Mouse (Mus musculus) embryonic facial prominence, embryonic 12.5 days (tissue): ENCODE measurements around the gene Iqcf1. TPM values are rescaled to one million over a fixed set of nuclear protein-coding genes. Genes with fewer than 3 reads are reported as not detected.

Experiments used
- ATAC-seq: fragments of 200-750 bp; cut with Nextera tagmentation; 2 replicates; pipeline ENCODE4 v1.8.0; 2017; ENCODE audit not compliant: insufficient number of reproducible peaks, insufficient read depth, low FRiP score, low TSS enrichment
- H3K27ac ChIP-seq: fragments of 300-500 bp; sonication (generic); 2 replicates; pipeline ENCODE4 v1.5.1; 2016; ENCODE audit warnings: mild to moderate bottlenecking
- H3K27me3 ChIP-seq: fragments of 300-500 bp; sonication (generic); 2 replicates; pipeline ENCODE4 v1.6.1; 2016; ENCODE audit warnings: mild to moderate bottlenecking, moderate library complexity
- H3K36me3 ChIP-seq: fragments of 300-500 bp; sonication (generic); 2 replicates; pipeline ENCODE4 v1.6.1; 2016; ENCODE audit warnings: mild to moderate bottlenecking
- H3K4me1 ChIP-seq: fragments of 300-500 bp; sonication (generic); 2 replicates; pipeline ENCODE4 v1.6.1; 2016
- H3K4me2 ChIP-seq: fragments of 300-500 bp; sonication (generic); replicated peaks from 2 replicates; pipeline ENCODE4 v1.6.1; 2016; ENCODE audit warnings: mild to moderate bottlenecking, moderate library complexity
- H3K4me3 ChIP-seq: fragments of 300-500 bp; sonication (generic); 2 replicates; pipeline ENCODE4 v1.5.1; 2016; ENCODE audit warnings: mild to moderate bottlenecking
- H3K9ac ChIP-seq: fragments of 300-500 bp; sonication (generic); 2 replicates; pipeline ENCODE4 v1.6.1; 2016; ENCODE audit warnings: mild to moderate bottlenecking, moderate library complexity
- H3K9me3 ChIP-seq: fragments of 300-500 bp; sonication (generic); 2 replicates; pipeline ENCODE4 v1.6.1; 2016; ENCODE audit warnings: mild to moderate bottlenecking, moderate library complexity
- WGBS: fragments of 180-500 bp; shearing (Covaris S2); methylation state at CpG from one replicate; pipeline ENCODE4 v1.1.7; 2016; 5-methylcytosine and 5-hydroxymethylcytosine counted together
- polyA plus RNA-seq: library from polyadenylated mRNA; unstranded; fragments of >200 nt; fragmentation: Nextera tagmentation; extraction: Ambion mirVana; gene quantifications from 2 replicates; pipeline ENCODE4 v1.2.1, GENCODE M21; 2016

Gene Iqcf1
- polyA plus RNA-seq, 1 experiment from 2014 or later: not detected

- no peaks in the 10 kb centered on the region for H3K27me3 ChIP-seq
- H3K4me2 ChIP-seq: peak overlapping the region; percentile 98
- peaks cover 28% of the 10 kb centered on the region for H3K36me3 ChIP-seq
- peak overlapping the region; percentile 80 for H3K4me3 ChIP-seq
- ATAC-seq: no peak
- 44% methylated on average over 9 of the region's 9 CpGs for WGBS
- peak overlapping the region; percentile 86 for H3K9ac ChIP-seq
- peak overlapping the region; percentile 96; the same call in 1 of the 2 replicates for H3K27ac ChIP-seq
- H3K9me3 ChIP-seq: no peaks in the 10 kb centered on the region
- H3K4me1 ChIP-seq: peaks cover 61% of the 10 kb centered on the region
Observed at GRCm38 (mm10) chr9:106457163-106457559, 42.6 kb upstream of the Iqcf1 start.

- ATAC-seq: no peak
- peaks cover 34% of the 10 kb centered on the region for H3K36me3 ChIP-seq
- H3K27me3 ChIP-seq: 0 out of 2 replicates have a peak, but pooled peaks cover under 1% of the 10 kb centered on the region
- no peak overlapping the region for H3K27ac ChIP-seq
- H3K4me2 ChIP-seq: peak overlapping the region; percentile 98
- 76% methylated on average over 5 of the region's 5 CpGs for WGBS
- peaks cover 54% of the 10 kb centered on the region for H3K4me1 ChIP-seq
- peak overlapping the region; percentile 86; the same call in 1 of the 2 replicates for H3K9ac ChIP-seq
- H3K9me3 ChIP-seq: no peaks in the 10 kb centered on the region
- no peak overlapping the region for H3K4me3 ChIP-seq
Observed at GRCm38 (mm10) chr9:106457920-106458319, 41.8 kb upstream of the Iqcf1 start.

DNA sequence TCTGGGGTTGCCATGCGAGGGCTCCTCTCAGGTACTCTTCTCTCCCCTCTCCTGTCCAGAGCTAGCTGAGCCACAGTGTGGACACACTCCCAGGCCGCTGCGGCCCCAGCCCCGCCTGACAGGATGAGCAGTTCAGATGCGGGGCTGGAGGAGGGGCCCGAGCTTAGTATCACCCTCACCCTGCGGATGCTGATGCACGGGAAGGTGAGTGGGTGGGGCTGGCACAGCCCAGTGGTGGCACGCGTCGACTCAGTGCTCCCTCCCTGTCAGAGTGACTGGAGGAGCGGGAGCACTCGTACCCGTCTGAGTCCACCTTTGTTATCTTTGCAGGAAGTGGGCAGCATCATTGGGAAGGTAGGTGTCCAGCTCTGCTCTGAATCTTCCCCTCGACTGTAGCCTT is 39.8 kb upstream of the Iqcf1 start:
- H3K4me1 ChIP-seq: peaks cover 58% of the 10 kb centered on the region
- no peak for ATAC-seq
- H3K9me3 ChIP-seq: no peaks in the 10 kb centered on the region
- peaks cover 42% of the 10 kb centered on the region for H3K36me3 ChIP-seq
- 0 out of 2 replicates have a peak, but pooled peaks cover 8% of the 10 kb centered on the region for H3K27me3 ChIP-seq
- WGBS: 80% methylated on average over 15 of the region's 15 CpGs
- no peak overlapping the region for H3K9ac ChIP-seq
- no peak overlapping the region for H3K4me3 ChIP-seq
- H3K27ac ChIP-seq: no peak overlapping the region
- H3K4me2 ChIP-seq: no peak overlapping the region

DNA sequence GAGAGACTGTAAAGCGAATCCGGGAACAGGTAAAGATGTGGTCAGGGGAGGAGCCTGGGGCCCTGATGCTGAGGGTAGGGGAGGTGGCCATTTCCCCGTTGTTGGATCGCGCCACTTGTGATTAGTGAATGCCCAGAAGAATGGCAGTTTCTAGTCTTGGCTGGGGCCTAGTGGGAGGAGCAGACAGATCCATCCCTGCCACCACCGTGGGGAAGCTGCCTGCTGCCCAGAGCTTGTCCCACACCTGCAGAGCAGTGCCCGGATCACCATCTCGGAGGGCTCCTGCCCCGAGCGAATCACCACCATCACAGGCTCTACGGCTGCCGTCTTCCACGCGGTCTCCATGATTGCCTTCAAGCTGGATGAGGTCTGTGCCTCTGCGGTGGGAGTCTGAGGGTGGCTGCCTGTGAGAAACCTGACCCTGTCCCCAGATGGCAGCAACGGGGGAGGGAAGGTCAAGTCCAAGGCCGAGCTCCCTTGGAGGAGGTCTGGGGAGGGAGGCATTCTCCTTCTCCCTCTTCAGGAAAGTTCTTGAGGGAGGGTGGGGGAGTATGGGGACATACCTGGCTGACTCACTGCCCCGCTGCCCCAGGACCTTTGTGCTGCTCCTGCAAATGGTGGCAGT is 39.3 kb upstream of the Iqcf1 start:
- no peak overlapping the region for H3K4me2 ChIP-seq
- H3K27me3 ChIP-seq: 0 out of 2 replicates have a peak, but pooled peaks cover 8% of the 10 kb centered on the region
- H3K27ac ChIP-seq: peak overlapping the region; percentile 30; the same call in 1 of the 2 replicates
- no peak overlapping the region for H3K4me3 ChIP-seq
- no peaks in the 10 kb centered on the region for H3K9me3 ChIP-seq
- H3K9ac ChIP-seq: no peak overlapping the region; the same call in 1 of the 2 replicates
- H3K36me3 ChIP-seq: peaks cover 42% of the 10 kb centered on the region
- ATAC-seq: no peak
- WGBS: 70% methylated on average over 18 of the region's 18 CpGs
- H3K4me1 ChIP-seq: peaks cover 52% of the 10 kb centered on the region

- ATAC-seq: no peak
- Histone ChIP-seq H3K27me3 (0 out of 2 replicates have a peak, but pooled peaks cover 8% of the 10 kb centered on the region), H3K4me2 (no peak overlapping the region), H3K27ac (no peak overlapping the region), H3K4me3 (no peak overlapping the region), H3K36me3 (peaks cover 42% of the 10 kb centered on the region), H3K4me1 (peaks cover 47% of the 10 kb centered on the region), H3K9me3 (no peaks in the 10 kb centered on the region), H3K9ac (no peak overlapping the region; the same call in 1 of the 2 replicates)
- 93% methylated on average over 9 of the region's 9 CpGs for WGBS
Observed at GRCm38 (mm10) chr9:106461026-106461415, 38.7 kb upstream of the Iqcf1 start.

GRCm38 (mm10) chr9:106461641-106462429 is 37.9 kb upstream of the Iqcf1 start:
- H3K9me3 ChIP-seq: no peaks in the 10 kb centered on the region
- H3K9ac ChIP-seq: no peak overlapping the region
- H3K27ac ChIP-seq: no peak overlapping the region
- peaks cover 42% of the 10 kb centered on the region for H3K36me3 ChIP-seq
- H3K4me1 ChIP-seq: peaks cover 39% of the 10 kb centered on the region
- no peak overlapping the region for H3K4me3 ChIP-seq
- H3K4me2 ChIP-seq: no peak overlapping the region
- H3K27me3 ChIP-seq: 0 out of 2 replicates have a peak, but pooled peaks cover 8% of the 10 kb centered on the region
- 81% methylated on average over 16 of the region's 16 CpGs for WGBS
- ATAC-seq: no peak

GRCm38 (mm10) chr9:106462430-106462800 is 37.4 kb upstream of the Iqcf1 start:
- Histone ChIP-seq H3K9ac (no peak overlapping the region), H3K4me1 (peaks cover 33% of the 10 kb centered on the region), H3K4me3 (no peak overlapping the region), H3K36me3 (peaks cover 42% of the 10 kb centered on the region), H3K27me3 (0 out of 2 replicates have a peak, but pooled peaks cover 8% of the 10 kb centered on the region), H3K4me2 (no peak overlapping the region), H3K9me3 (no peaks in the 10 kb centered on the region), H3K27ac (no peak overlapping the region)
- no peak for ATAC-seq
- 87% methylated on average over 12 of the region's 12 CpGs for WGBS

- Histone ChIP-seq H3K9ac (peak overlapping the region; percentile 40), H3K4me1 (peaks cover 23% of the 10 kb centered on the region), H3K27me3 (0 out of 2 replicates have a peak, but pooled peaks cover 8% of the 10 kb centered on the region), H3K36me3 (peaks cover 42% of the 10 kb centered on the region), H3K9me3 (no peaks in the 10 kb centered on the region), H3K4me2 (no peak overlapping the region), H3K27ac (no peak overlapping the region), H3K4me3 (no peak overlapping the region)
- no peak for ATAC-seq
- 84% methylated on average over 21 of the region's 21 CpGs for WGBS
Observed at GRCm38 (mm10) chr9:106463122-106464063, 36.4 kb upstream of the Iqcf1 start.

DNA sequence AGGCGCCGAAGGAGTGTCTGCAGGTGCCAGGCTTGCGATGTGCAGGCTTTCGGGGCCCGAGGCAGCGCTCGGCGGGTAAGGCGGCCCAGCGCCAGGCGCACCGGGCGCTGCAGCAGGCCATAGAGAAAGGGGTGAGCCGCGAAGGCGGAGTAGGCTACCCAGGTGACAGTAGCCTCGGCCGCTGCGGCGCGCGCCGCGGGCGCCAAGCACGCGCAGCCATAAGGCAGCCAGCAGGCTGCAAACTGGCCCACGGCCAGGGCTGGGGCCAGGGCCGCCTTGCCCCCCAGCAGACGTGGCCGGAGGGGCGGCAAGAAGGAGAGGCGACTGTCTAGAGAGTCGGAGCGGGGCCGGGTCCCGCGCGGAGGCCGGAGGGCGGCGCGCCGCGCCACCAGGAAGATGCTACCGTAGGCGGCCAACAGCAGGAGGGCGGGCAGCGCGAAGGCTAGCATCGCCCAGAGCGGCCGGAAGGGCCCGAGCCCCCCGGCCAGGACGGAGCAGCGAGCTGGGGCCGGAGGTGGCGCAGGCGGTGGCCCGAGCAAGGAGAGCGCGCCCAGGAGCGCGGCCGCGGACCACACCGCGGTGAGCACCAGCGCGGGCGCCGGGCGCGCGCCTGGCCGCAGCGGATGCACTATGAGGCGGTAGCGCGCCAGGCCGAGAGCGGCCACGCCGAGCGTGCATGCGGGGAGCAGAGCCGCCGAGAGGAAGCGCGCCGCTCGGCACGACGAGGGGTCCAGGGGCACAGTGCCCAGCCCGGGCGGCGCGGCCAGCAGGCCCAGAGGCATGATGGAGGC is 34.8 kb upstream of the Iqcf1 start:
- ATAC-seq: peak; percentile 53
- WGBS: 2% methylated on average over 97 of the region's 99 CpGs
- Histone ChIP-seq H3K4me3 (peak overlapping the region; percentile 53), H3K36me3 (peaks cover 35% of the 10 kb centered on the region), H3K9me3 (no peaks in the 10 kb centered on the region), H3K27ac (peak overlapping the region; percentile 50; the same call in 1 of the 2 replicates), H3K4me2 (peak overlapping the region; percentile 89), H3K27me3 (0 out of 2 replicates have a peak, but pooled peaks cover 8% of the 10 kb centered on the region), H3K4me1 (peaks cover 16% of the 10 kb centered on the region), H3K9ac (peak overlapping the region; percentile 72)

GRCm38 (mm10) chr9:106465571-106466200 is 34.1 kb upstream of the Iqcf1 start, which contains the start of gene Gpr62:
TSS of gene Gpr62 (minus strand) at chr9:106465938.
- ATAC-seq: no peak
- Histone ChIP-seq H3K4me2 (peak within 1 kb of the TSS; percentile 89), H3K27me3 (0 out of 2 replicates have a peak, but pooled peaks cover 8% of the 10 kb centered on the region), H3K9me3 (no peaks in the 10 kb centered on the region), H3K4me3 (peak within 1 kb of the TSS; percentile 53), H3K36me3 (peaks cover 28% of the 10 kb centered on the region), H3K27ac (peak within 1 kb of the TSS; percentile 50; the same call in 1 of the 2 replicates), H3K9ac (peak within 1 kb of the TSS; percentile 72), H3K4me1 (peaks cover 12% of the 10 kb centered on the region)
- WGBS: 36% methylated on average over 26 of the region's 26 CpGs
